Mouse (Mus musculus): ENCODE results near the gene Fam71b.

Fam71b gene

DNA sequence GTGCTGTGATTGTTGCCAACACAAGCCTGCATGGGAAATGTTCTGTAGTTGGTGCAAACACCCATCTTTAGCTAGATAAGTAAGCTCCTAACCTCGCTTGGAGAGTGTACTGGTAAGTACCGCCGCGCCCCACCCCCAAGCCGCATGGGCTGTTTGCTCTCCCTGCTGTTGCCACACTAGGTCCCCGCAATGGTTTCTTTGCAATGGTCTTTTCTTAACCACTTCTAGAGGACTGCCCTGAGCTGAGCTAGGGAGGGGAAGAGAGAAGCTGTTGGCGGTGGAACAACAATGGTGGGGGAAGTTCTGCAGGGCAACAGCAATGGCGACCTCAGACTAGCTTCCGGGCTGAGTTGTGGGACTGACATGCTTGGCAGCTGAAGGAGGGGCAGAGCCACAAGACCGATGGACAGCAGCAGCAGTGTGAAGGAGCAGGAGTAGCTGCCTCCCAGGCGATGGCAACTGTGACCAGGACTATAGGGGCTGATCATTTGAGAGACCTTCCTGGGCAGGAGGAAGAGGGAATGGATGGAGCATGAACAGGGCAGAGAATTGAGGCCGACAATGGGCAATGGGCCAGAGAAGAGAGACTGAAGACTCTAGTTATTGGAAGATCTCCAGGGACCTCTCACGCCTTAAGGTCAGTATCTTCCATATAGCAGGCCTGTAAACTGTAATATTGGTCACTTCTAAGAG, at the start of gene Fam71b:
Gene Fam71b (plus strand): TSS at position 393 of the 693 bp plus-strand sequence.
- DNase-seq = no peak

DNA sequence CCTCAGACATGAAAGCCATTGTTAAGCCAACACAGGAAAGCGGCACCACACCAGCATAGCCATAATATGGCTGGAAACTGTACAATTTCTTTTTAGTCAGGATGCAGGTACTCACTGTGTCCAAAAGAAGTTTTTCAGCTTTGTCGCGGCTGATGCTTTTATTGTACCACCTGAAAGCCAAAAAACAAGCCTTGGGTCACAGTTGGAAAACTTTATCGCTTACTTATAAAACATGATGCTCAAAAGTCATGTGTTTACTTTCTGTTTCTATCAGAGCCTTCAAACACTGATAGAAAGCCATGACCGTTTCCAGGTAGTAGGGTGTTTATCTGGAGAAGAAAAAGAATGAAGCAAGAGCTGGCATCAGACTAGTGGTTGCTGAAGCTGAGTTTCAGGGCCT, 48.6 kb upstream of the Fam71b start:
- DNase-seq = no peak

DNA sequence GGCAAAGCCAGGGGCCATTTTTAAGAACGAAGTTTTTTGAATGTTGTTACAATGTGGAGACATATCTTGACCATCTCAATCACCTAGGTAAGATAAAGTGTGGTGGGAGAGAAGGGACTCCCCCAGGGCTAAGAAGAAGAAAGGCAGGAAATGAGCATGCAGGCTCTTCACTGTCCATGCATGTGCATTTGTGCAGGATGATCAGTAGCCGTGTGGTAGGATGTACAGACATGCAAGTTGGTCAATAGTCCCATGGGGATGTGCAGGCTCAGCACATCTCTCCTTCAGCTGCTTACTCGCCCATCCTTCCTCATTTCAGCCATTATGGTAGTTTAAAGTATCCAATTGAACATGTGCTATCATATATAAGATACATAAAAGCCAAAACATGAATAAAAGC, 47.9 kb upstream of the Fam71b start:
- no peak for DNase-seq

DNA sequence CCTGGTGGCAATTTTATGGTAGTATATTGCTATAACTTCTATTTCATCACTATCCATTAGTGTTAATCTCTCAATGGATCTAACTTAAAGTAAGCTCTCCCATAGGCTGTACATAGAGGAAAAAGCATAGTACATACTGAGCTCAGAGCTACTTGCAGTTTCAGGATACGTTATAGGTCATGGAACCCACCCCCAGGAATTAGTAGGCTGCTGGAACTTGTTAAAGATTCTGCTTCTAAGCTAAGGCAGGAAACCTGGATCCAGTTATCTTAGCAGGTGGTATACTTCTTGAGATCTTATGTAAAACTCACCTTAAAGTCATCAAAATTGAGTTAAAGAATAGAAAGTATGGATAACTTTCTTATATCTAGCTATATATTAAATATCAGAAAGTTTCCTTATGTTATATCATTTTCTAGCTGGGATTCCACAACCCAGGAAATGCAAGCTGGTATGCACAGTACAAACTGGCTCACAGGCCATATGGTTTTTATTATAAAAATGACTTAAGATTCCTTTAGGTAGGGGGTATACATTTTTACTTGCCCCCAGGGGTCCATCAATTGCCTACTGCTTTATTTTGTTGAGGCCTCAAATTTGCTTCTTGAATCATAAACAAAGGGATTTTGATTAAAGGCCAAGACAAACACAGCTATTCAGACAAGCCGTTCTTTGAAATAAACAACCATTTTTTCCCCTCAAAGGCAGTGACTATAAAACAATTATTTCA, 46.5 kb upstream of the Fam71b start:
- no peak for DNase-seq

DNA sequence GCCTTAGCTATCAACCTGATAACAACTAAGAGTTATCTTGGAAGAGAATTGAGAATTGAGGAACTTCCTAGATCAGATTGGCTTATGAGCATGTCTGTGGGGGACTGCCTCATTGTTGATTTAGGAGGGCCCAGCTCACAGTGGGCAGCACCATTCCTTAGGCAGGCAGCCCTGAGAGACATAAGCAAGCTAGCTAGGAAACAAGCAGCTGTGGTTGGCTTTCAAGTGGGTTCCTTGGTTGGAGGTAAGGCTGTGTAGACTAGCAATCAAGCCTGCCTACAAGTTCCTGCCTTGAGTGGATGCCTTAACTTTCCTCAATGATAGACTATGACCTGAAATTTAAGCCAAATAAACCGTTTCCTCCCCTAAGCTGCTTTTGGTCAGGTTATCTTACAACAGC, 38.0 kb upstream of the Fam71b start:
- DNase-seq = no peak

DNA sequence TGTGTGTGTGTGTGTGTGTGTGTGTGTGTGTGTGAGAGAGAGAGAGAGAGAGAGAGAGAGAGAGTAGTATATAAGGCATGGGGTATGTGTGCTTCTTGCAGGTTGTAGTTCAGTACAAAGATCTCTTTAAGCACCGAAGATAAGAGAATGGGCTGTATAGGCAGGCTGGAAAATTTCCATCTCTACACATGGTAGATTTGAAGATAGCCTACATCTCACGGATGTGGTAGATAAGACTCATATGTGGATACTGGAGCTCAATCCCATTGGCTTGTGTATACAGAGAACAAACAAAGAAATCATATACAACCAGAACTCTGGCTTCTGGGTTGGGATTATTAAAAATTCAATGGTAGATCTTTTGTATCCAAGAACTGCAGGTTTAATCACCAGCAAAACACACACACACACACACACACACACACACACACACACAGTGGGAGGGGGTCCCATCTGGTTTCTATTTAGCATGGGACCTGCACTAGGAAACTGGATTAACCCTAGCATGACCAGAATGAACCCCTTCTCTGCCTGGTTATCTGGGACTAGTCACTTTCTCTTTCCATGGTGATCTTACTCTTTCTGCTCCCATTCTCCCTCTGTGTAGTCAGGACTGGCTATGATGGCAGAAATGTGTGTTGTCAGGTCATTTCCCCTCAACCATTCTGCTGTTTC, 35.2 kb upstream of the Fam71b start:
- no peak for DNase-seq

DNA sequence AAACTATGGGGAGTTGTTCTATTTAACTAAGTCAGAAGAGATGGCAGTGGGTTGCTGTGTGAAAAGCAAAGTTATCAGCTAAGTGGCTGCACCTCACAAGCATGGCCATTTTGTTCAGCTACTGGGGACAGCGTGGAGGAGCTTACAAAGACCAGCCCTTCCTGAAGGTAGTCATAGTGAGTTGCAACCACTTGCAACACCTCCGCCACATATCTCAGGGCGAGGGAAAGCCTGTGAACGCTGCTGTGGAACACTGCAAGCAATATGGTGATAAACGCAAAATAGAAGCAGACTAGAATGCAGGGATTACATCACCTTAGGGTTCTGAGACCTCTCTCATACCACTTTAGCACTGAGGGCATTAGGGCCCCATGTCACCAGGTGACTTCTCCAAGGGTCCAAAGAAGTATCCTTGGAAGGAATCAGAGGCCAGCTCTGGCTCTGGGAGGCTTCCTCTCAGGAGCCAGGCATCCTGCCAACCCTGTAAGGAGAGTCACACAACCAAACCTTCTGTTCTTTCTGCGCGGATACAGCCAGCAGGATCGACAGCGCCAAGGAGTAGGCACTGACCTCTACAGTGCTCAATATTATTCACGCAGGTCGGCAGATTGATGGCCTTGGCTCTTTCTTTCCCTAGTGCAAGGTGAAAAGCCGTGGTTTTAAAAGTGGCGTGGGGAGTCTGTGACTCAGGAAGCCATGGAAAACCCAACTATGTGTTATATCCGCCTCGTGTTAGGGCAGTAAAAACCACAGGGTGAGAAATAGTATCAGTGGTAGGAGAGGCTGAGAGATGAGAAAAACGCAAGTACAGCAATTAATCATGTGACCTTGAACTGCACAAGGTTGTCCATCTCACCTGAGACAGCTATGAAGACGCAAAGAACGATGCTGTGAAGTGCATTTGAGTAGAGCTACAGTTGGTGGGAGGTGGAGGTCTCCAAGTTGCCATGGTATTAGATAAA, 34.0 kb upstream of the Fam71b start:
- no peak for DNase-seq

DNA sequence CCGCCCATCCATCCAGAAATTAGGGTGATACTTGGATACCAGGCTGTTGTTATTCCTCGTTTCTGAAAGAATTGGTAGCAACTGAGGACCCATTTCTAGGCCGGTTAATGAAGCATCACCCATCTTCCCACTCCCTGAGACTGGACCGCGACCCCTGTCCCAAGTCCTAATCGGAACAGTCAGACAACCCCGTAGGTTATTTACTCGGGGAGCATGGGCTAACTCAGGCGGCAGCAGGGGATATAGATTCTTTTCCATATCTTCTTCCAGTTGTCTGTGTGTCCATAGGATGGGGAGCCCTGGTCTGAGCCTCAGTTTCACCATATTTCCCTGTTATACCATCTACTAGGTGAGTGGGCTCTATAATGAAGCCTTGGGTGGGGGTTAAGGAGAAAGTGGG, 32.5 kb upstream of the Fam71b start:
- no peak for DNase-seq

DNA sequence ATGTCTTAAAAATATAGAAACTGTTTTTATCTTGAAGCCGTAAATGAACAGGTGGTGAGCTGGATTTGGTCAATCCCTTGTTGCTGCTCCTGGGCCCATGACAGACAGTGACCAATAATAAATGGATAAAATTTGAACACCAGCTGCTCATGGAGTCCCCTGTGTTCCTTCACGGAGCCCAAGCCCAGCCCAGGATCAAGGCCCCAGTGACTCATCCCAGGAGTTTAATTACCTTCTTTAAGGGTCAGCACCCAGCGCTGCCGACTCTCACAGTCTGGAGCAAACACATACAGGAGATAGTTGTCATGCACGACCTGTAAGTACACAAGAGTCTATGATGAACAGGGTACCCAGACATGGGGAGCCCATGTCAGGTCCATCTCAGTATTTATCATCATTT, 30.6 kb upstream of the Fam71b start:
- DNase-seq = no peak

DNA sequence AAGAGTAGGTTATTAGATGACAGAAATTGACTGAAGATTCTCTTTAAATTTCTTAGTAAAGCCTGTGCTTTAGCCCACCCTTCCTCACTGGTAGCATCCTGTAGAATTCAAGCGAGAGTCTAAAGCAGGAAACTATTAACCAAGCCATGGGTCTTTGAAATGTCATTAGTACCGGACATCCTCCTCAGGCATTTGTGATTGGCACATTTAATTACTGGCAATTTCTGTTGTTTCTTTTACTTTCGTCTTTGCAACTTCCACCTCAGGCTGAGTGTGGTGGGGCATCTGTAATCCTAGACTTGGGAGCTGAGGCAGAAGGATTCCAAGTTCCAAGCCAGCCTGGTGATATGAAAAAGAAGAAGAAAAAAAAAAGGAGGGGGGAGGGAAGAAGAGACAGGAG, 30.0 kb upstream of the Fam71b start:
- no peak for DNase-seq

DNA sequence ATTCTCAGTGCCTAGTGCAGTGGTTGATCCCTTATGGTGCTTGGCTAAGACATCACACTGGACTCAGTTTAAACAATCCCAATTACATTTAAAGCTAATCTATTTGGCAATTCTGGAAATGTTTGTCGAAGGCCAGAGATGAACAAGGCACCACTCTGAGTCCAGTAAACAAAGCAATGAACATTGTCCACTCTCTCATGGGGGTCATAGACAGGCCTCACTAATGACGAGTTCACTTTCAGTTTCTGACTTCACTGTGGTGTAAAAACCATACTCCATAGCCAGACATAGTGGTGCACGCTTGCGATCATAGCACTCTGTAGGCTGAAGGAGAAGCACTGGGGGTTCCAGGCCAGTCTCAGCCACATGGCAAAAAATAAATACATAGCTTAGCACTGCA, 25.9 kb upstream of the Fam71b start:
- no peak for DNase-seq

DNA sequence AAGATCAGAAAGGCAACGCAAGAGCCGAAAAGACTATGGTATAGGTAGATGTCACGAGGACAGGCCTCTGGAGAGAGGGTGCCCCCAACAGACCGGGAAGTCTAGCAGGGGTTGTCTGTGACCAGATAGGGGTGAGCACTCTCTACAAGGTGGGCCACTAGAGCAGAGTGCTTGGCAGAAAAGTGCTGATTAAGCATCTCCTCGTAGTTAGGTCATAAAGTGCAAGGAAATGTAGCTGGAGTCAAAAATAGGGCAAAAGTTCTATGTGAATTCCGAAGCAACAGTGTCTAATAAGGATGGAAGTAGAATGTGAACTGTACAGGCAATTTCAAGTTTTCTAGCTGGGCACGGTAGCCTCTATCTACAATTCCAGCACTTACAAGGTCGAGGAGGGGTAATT, 25.1 kb upstream of the Fam71b start:
- DNase-seq = no peak

DNA sequence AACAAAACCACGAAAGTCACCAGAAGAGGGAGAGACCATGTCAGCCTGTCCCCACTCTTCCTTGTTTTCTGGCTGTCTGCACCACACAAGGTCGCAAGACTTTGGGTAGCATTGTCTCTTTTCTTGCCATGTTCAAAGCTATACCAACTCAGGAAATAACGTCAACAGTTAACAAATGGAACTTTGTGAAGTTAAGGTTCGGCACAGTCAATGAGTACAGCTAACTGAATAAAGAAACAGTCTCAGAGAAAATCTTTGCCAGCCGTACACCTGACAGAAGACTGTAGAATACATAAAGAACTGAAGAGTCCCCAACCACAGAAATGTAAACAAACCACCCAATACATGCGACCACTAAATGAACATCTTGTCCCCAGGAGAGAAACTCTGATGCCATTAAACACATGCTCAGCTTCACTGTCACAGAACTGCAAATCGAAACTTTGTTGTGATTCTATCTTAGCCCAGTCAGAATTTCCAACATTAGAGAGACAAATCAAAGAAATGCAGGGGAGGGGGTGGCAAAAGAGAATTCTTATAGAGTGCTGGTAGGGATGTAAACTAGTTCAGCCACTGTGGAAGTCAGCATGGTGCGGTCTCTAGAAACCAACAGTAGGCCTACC, 23.9 kb upstream of the Fam71b start:
- DNase-seq = no peak

DNA sequence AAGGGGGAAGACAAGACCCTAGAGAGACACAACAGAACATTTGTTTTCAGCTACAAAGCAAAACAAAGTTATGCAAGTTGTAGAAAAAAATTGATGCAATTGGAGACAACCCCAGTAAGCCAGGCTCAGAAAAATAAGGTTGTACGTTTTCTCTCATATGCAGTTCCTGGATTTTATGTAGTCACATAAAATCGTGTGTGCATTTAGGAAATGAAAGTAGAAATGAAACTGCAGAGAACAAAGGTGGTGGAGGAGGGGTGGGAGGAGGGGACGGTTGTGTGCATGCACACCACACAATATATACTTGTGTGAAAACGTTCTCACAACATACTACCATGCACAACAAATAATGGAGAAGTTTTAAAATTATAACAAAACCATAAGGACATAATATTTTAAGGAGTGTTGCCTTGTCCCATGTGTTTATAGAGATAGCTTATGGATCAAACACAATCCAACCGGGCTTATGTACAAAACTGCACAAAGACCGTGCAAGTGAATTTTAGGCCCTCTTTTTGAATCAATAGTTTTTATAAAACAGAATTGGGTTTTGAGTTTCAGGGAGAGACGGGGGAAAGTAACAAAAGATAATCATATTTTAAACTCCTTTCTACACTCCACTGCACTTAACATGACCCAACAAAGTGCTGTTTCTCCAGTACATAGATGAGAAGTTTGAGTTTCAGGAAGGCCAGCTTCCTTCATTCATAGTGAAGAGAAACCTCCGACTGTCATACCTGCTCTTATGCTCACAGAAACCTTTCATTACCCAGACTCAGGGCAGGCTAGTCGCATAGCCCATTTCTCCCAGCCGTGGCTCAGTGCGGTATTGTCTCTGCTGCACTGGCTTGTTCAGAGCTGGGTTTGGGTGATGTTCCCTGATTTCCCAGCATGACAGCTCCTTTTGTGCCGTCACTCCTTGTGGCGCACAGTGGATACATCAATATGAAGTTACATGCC, 23.0 kb upstream of the Fam71b start:
- no peak for DNase-seq

DNA sequence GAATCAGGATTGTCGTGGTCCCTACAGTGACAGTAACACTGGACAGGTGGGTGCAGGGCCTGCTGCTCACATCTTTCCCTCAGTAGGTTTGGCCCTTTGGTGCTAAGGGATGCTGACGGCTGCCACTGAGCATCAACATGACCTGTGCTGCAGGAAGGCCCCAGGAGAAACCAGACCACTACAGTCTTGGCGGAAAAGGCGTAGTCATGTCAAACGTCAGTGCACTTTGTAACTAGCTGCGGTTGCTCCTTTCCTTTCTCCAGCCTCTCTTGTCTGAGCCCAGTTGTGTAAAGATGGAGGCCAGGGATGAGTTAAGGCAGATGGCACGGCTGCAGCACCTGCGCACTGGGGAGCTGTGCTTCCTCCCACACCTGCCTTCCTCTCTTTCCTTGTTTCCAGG, 21.3 kb upstream of the Fam71b start:
- no peak for DNase-seq

DNA sequence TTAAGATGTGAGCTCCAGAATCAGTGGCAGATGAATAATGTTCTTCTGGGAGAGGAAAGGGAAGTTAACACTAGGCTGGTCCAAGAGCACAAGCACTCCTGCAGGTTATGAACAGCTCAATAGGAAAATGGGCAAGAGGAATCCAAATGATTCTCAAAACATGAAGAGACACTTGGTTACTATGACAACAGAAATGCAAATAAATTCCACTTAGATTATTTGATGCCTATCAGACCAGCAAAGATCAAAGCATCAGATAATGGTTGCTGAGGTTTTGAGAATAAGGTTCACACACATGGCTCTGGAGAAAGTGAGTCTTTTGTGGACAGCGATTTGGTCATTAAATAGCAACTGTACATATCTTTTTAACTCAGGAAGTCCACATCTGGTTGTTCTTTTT, 19.0 kb upstream of the Fam71b start:
- no peak for DNase-seq

DNA sequence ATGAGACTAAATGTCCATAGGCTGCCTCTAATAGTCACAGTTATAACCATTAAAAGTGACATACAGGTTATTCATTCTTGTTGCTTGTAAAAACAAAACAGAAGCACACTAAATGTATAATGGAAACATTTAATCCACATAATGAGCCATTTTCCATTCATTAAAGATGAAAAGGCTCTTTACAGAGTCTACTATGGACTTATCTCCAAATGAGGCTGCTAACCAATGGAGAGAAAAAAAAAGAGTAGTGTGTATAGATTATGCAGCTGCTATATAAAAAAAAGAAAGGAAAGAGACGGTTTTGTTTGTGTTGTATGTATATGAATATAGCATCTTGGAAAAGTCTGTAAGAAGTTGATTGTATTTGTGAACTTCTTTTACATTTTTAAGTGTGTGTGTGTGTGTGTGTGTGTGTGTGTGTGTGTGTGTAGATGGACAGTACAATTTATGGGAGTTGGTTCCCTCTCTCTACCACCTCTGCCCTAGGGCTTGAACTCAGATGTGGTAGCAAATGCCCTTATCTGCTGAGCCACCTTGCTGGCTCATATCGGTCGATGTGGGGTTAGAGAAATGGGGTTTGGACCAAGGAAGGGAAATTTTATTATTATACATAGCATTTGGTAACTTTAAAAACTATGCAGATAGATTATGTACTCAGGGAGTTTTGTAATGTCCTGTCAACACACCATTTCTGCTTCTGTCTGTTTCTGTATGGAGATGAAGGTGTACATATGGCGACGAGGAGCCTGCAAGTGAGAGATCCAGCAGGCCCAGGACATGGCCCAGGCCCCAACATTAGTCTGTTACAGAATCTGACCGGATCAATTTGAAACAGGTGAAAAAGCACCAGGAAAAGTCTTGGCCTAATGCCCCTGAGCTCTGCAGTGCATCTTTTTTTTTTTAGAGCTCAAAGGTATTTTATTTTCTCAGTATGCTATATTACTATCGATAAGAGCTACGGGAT, 18.3 kb upstream of the Fam71b start:
- DNase-seq = no peak

DNA sequence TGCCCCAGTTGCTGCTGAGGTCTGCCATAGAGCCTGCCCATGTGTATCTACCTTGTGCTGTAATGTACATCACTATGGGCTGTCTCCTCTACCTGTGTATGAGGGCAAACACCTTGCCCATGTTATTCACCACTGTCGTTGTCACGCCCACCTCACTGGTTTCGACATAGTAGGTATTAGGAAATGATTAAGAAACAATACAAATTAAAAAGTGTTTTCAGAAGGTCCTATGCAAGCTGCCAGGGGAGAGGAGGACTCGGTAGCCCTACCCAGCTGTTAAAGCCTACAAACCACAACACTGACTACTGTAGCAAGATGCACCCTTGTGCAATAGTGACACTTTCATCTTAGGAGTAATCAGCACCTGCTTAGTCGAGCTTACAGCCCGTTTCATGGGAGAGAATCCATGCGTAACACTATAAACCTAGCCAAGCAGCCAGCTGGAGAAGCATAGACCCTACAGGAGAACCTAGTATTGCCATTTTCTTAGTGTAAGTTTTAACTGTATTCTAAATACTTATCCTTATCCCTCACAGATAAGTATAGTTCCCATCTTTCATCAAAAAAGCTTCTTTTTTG, 16.2 kb upstream of the Fam71b start:
- no peak for DNase-seq

DNA sequence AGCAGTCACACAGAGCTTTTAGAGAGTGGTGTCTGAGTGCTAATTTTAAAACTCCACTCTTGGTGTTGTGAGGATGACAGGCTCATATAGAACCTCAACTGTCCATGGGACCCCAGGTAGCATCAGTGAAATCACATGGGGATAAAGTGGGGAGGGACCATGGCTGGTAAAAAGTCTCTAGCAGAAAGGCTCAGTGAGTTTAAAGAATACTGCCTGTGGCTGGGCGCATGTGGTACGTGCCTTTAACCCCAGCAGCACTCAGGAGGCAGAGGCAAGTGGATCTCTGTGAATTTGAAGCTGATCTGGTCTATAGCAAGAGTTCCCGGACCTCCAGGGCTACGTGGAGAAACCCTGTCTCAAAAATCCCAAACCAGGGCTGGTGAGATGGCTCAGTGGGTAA, 13.9 kb upstream of the Fam71b start:
- DNase-seq = no peak

DNA sequence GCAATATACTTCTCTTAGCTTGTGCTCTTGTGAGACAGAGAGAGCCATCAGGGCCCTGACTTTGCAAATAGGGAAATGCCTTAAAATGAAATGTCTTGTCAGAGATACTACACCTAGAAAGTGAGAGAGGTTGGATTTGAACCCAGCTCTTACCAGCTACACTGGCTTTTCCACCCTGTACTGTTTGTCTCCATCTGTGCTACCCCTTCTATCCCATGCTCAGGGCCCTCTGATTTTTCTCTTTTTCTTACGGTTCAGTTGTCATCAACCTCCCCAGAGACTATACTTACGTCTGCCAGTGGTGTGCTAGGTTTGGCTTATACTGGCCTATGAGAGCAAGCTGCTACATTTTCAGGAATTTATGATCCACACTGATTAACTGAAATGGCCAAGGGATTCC, 11.4 kb upstream of the Fam71b start:
- no peak for DNase-seq

All from right cerebral cortex, postnatal 14 days (tissue).